Mouse (Mus musculus) yolk sac, embryonic 10.5 days (tissue): Measurements from ENCODE around the gene Rabac1.

ENCODE experiments used
- DNase-seq: peaks from one replicate; pipeline ENCODE4 v3.0.0-alpha.2; 2017; ENCODE audit warnings: low spot score

Gene Rabac1

DNA sequence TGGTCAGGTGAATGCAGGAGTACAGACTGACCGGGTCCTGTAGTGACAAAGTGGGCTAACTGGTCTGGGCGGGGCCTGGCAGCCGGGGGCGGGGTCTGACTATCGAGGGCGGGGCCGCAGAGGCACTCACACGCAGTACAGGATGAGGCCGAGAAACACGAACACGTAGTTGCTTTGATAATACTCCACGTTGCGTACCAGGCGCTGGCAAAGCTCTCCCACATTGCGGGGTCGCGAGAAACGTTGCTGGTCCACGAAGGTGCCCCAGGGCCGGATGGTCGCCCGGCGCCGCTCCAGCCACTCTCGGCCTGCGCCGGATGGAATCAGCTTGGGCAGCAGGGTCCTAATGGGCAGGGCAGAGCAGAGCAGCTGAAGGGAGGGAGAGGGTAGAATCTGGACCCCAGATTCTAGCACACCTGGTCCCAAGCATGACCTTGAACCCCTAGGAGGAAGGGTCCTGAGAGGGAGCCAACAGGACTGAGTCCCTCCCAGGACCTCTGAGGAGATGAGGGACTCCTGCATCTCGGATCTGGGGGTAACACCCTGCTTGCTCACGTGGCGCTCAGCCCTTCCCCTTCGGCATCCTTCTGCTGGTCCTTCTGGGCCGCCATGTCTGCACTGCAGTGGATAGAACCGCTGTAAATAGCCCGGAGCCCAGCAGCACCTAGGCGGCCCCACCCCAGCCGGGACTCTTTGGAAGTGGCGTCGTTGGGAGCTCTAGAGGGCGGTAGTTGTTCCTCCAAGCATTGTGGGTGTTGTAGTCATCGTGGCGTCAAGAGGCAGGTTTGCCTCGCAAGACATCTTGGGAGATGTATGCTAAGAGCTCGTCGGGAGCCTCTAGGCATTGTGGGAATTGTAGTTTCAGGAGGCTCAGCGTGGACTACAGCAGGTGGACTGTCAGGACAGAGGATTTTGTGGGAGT is at the start of gene Rabac1:
Gene Rabac1, minus strand, starts transcription at position 783 of the 922 bp plus-strand sequence.
- DNase-seq = peak; percentile 91

DNA sequence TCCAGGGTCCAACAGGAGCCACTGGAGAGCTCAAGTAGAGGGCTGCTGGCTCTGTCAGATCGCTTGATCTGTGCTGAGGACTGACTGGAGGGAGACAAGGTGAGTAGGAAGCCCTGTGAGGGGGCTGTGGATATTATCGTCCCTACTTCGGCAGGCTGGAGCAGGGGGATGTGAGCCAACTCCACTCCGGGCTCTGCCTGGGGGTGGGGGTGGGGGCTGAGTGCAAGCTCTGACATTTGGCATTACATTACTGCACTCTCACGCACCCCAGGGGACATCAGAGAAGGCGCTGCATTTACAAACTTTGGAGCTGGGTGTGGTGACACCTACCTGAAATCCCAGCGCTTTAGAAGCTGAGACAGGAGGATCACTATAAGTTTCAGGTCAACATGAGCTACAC is 39.0 kb upstream of the Rabac1 start:
- DNase-seq = no peak

DNA sequence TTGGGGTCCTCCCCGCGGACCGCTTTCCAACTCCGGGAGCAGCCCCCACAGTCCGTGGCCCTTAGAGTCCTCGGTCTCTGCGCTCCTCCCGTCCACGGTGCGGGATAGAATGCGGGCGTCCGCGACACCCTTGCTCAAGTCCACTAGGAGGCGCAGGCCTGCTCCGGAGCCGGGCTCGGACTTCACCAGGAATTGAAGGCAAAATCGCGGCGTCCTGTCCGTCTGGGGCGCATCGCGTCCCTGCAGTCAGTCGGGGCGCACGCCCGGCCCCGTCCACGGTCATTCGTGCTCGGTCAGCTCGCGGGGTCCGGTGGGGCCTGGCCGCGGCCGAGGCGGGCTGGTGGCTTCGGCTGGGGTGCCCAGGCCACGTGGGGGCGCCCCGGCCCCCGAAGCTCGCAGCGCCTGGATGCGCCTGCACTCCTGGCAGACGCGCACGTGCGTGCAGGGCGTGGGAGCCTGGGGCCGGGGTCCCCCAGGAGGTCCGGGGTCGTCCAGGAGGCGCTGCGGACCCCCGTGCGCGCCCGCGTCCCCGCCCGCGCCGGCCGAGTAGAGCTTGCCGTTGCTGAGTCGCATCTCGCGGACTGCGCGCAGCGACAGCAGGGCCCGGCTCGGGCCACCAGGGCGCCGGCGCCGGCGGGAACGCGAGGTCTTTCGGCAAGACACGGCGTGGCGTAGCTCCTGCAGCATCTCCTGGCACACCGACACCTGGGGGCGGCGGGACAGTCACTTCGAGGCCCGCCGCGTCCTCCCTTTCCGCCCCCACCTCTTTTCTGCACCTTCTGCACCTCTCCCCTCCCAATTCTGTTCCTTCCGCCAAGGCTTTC is 37.7 kb upstream of the Rabac1 start:
- DNase-seq = peak; percentile 18

DNA sequence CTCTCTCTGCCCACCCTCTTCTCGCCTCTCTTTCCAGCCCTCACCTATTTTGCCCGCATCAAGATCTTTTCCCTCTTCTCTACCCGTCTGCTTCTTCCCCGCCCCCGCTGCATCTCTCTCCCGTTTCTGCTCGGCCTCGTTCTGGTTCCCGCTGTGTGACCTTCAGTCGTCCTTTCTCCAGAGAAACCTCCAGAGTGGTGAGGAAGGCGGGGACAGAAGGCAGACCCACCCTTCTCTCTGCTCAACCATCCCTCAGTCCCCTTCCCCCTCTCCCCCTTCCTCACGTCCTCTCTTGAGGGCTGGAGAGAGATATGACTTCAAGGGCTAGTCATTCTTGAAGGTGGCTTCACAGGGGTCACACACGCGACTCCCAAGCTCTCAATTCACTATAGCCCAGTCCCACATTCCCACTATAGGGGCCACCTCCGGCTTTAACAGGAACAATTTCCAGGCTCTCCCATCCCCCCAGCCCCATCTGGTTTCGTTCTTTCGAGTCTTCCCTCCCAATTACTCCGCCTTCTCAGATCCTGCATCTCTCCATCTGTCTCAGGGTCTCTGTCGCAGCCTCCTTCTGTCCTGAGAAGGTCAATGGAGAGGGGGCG is 36.6 kb upstream of the Rabac1 start:
- DNase-seq = no peak

DNA sequence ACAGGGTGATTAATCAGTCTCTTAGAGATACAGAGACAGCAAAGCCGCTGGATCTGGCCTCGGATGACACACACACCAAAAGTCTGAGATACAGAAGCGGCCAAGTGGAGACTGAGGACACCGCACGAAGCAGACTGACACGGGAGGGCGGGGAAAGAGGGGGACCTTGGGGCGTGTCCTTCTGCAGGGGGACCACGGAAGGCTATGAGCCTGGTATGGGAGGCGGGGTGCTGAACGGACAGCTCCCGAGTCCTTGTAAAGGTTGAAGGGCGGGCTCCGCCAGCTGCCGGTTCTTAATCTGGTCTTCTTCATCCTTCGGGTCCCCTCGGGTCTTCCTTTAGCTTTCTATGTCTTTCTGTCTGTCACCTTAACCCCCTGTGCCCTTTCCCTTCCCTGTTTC is 36.1 kb upstream of the Rabac1 start:
- peak; percentile 36 for DNase-seq

DNA sequence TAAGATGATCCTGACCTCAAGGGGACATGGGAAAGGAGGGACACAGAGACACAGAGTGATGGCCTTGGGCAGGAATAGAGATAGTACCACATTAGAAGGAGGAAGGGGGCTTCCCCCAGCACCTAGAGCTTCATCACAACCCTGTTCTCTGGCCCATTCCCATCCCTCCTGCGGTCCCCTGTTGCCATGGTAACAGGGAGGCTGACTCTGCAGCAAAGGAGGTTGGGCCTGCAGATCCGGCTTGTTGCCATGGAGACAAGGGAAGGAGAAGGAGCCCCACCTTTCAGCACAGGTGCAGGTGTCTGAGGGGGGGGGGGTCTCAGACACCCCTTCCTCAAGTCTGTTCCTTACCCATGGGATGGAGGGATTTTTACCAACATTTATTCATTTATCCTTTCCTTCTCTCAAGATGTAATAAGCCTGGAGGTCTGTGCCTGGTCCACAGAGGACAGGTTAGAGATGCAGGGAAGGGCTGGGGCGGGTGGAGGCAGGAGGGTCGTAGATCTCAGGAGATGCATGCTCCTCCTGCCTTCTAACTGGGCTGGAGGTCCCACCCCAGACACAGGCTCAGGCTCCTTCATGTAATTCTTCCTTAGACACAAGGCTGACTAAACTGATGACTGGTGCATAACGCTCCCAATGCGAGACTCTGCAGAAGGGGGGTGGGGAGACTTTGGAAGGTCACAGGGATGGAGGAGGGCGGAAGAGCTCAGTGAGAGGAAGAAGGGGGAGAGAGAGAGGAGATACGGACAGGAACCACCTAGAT is 35.2 kb upstream of the Rabac1 start:
- DNase-seq = no peak

DNA sequence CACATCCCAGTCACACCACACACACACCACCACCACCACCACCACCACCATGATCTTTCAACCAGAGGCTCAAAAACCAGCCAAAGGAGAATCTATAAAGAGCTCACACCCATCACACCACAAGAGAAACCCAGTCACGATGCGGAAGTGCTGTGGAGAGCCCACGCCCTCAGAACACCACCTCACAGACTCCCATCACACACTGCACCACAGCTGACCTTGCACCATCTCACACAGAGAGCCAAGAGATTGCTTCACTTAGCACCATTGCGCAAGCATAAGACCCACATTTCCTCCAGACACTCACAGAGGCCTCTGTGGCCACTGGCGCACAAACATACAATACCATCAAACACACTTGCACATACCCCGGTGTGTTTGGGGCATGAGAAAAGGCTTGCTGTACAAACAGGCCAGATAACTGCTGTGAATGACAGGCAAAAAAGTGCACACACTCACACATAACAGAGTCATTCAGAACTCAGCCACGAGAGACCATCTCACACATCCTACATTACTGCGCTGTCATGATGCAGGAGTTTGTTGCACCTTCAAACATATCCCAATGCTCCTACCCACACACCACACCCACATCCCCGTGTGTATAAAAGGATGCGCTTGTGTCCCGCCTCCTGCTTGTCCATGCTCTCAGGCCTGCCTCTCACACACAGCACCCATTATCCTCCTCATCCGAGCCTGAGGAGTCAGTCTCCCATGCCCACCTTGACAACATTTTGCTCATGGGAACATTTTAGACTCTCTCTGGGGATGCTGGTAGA is 34.2 kb upstream of the Rabac1 start:
- DNase-seq = no peak

DNA sequence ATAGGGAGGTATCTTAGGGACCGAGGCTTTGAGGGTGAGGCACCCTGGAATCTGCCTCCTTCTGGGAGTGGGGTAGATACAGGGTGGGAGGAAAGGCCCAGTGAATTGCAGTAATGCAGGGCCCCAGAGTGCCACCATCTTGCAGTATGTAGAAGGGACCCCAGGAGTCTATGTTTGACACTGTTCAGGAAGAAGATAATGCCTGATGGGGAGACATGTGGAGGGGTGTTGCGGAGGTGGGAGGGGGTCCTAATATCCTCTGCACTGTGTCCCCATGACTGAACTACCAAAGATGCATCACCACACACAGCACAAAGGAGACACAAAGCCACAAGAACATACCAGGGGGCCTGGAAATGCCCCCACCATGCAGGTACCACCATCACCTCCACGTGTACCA is 33.6 kb upstream of the Rabac1 start:
- DNase-seq = no peak

DNA sequence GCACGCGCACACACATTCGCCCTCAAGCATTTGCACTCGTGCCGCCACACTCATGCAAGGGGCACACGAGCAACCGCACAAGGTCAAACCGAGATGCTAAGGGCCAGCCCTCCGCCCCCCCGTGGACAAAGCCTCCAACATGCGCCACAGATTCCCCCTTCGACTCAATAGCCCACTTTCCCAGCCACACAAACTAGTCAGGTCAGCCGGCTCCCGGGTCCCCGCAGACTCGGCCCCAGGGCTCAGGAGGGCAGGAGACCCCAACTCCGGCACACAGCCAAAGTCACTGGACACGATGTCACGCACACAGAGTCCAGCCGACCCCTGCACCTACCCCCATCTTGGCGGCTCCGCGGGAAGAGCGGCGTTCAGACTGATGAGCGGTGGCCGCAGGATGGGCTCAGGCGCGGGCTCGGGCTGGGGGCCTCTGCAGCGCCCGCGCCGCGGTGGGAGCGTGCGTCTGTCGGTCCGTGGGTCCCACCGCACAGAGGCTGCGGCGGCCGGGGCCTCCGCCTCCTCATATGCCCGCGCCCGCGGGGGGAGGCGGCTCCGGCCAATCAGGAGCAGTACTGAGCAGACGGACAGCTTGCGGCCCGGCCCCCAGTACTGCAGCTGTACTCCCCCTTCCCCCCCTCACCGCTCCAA is 33.0 kb upstream of the Rabac1 start, which contains the start of gene Atp1a3:
Gene Atp1a3, minus strand, starts transcription at position 538 of the 645 bp plus-strand sequence.
- DNase-seq = no peak

DNA sequence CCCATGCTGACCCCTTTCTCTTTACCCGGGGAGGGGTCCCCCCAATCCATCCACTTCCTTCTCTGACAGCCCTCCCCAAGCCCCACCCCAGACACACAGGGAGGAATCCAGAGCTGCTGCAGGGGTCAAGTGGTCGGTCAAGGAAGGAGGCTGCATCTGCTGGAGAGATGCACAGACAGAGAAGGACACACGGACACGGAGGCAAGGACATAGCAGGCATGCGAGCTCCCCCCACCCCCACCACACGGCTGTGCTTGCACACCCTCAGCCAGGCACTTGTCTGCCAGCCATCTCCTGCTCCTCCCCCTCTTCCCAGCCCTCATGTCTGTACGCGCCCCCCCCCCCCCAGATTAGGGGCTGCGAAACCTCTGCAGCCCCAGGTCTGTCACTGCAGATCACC is 32.3 kb upstream of the Rabac1 start:
- DNase-seq = no peak

DNA sequence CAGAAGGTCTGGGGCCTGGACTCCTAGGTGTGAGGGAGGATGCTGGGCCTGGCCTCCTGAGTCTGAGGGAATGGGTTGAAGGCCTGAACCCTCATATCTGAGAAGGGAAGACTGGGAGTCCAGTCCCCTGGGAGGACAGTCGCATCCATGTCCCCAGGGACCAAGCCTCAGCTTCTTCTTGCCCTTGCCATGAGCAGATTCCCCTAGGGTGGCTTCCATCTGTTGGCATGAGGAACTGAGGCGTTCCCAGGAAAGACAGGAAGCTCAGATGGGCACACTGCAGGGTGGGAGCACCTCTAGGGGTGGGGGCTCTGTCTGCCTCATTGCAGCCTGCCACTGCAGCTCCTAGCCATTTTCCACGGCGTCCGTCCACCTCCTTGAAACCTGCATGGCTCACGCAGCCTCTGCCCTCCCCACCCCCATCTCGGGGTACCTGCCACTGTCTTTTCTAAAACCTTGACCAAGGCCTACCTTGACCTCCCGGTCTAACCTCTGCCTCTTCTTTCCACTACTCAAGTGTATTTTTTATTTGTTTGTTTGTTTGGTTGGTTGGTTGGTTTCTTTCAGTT is 31.4 kb upstream of the Rabac1 start:
- DNase-seq = no peak

DNA sequence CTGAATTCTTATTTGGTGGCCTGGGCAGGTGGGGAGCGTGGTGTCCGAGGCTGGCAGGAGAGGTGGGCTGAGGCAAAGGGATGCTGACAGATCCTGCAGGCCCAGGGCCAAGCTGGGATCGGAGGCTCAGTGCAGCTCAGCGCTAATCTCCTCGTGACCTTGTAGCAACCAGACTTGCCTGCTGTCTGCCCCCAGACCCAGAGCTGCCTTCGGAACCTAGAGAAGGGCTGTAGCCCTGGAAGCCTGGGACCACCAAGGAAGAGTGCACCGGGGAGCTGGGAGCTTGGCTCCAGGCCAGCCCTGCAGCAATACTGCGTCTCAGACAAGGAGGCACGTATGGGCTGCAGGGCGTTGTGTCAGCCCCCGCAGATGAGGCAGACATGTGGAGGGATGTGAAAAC is 30.7 kb upstream of the Rabac1 start:
- DNase-seq = no peak

DNA sequence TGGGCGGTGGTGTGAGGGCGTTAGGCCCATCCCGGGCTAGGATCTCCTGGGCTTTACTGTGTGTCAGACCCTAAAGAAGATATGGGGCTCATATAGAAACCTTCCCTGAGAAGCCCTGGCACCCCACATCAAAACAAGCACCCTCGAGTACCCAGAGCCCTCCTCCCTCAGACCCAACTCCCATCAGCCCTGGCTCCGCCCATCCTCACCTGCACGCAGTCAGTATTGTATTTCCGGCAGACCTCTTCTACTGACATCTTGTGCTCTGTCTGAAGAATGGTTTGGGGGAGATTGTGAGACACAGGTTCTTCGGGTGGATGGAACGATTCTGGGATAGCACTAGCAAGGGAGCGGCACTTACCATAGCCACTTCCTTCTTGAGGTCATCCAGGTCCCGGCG is 28.2 kb upstream of the Rabac1 start:
- no peak for DNase-seq

DNA sequence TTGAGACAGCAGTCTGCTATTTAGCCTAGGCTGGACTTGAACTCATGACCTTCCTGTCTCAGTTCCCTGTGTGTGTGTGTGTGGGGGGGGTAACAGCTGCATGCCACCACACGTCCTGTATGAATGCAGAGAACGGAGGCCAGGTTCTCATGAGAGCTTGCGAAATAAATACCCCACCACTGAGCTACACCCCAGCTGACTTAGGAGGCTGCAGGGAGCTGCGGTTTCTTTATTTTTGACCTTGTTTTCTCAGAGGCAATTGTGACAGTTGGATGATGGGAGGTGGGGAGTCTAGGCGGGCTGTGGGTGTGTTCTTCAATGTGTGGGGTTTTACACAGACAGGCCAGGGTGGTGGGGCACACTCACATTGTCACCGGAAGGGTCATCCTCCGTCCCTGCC is 27.7 kb upstream of the Rabac1 start:
- no peak for DNase-seq

DNA sequence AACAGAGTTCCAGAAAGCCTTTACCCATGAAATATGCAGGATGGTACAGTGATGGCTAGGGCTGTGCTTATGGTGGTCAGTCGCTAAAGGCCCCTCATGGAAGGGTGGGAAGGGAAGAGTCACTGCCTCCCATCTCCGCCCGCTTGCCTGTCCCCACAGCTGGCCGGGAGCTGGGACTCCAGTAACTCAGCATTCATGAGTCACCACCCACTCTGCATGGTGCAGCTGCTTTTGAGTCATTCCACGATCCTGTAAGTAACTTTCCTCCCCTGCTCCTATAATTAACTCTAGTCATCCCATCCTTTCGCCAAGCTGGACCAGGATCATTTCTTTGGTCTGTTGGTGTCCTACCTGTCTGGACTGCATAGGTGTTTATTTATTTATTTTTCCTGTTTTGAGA is 20.5 kb upstream of the Rabac1 start:
- no peak for DNase-seq

DNA sequence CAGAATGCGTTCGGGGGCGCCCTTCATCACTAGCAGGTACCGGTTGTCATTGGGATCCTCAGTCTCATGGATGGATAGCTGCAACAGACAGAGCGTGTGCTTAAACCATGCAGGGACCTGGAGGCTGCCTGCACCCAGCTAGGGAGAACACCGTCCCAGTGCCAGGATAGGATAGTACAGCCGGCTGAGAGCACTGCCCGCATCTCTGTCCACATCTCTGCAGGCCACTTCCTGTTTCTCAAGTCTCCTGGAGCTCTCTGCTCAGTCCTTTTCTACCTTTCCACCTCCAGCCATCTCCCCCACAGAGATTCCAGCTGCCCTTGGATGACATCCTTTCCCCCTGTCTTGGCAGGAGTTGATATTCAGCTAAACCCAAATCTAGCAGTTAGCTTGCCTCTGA is 17.9 kb upstream of the Rabac1 start:
- no peak for DNase-seq

DNA sequence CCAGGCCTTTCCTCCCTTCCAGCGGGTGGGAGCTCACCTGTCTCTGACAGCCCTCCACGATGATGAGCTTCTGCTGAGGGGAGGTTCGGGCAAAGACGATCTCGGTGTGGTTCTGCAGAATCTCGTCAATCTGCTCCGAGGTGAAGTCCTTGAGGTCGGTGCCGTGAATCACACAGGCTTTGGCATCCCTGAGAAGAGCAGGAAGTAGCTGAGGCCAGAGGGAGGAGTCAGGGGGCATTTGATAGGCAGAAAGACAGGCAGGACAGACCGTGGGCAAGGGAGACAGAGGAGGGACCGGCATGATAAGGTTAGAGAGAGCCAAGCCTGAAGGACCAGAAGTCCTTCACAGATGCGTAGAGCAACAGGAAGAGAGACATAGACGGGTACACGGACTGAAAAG is 15.4 kb upstream of the Rabac1 start:
- no peak for DNase-seq

DNA sequence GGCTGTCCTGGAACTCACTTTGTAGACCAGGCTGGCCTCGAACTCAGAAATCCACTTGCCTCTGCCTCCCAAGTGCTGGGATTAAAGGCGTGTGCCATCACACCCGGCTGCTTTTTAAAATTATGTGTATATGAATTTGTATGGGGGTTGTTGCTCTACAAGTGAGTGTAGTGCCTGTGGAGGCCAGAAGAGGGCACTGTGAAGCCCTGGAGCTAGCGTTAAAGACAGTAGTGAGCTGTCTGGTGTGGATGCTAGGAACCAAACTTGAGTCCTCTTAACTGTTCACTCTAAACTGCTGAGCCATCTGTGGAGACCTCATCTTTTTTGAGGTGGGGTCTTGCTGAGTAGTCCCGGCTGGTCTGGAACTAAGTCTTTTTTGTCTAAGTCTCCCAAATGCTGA is 13.2 kb upstream of the Rabac1 start:
- DNase-seq = no peak

DNA sequence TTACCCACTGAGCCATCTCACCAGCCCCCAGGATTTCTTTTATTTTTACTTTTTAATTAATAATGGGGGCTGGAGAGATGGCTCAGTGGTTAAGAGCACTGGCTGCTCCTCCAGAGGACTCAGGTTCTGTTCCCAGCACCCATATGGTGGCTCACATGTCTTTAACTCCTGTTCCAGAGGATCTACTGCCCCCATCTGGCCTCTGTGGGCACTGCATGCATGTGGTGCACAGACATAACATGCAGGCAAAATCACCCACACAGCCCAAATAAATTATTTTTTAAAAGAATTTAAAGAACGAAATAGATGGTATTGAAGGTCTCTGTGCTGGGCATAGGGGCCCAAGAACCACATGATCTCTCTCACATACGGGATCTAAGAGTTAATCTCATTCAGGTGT is 11.8 kb upstream of the Rabac1 start:
- DNase-seq = no peak

DNA sequence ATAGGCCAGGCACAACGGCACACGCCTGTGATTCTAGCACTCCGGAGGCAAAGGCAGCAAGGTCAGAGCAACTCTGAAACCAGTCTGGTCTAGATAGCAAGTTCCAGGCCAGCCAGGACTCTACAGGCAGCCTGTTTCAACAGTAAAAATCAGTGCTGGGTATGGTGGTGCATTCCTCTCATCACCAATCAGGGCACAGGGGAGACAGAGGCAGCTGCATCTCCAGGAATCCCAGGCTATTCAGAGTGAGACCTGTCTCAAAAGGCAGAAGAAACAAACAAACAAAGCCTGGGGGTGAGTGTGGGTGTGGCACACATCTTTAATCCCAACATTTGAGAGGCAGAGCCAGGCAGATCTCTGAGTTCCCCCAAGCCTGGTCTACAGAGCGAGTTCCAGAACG is 10.8 kb upstream of the Rabac1 start:
- no peak for DNase-seq
